Comparison of ENCODE assay signal across 17 mouse cellular contexts in genomic region chr8:82871986-82872385, GRCm38 (mm10).
"Had no signal": no experiment of that assay in that cellular context is flagged by ENCODE, and none has a peak within 500 bp of the region (broad histone marks: within the 10 kb centered on the region; RNA-seq: fewer than 3 reads in every experiment).

No protein-coding gene starts in this region.

- H3K36me3 ChIP-seq: lung, embryonic 15.5 days; midbrain, embryonic 13.5 days; midbrain, embryonic 15.5 days; neural tube, embryonic 12.5 days; stomach, embryonic 15.5 days had no signal

- H3K4me2 ChIP-seq: lung, embryonic 15.5 days; midbrain, embryonic 13.5 days; midbrain, embryonic 15.5 days; neural tube, embryonic 12.5 days; stomach, embryonic 15.5 days had no signal

- DNase-seq: liver, postnatal 0 days; lung, adult 2 months; lung, postnatal 14 days; lung, postnatal 36 days; right cerebral cortex, postnatal 14 days; thymus, adult 2 months; thymus, postnatal 25 days; thymus, postnatal 4 days had no signal

- H3K4me1 ChIP-seq: neural tube, embryonic 12.5 days had no signal

- H3K27ac ChIP-seq: lung, embryonic 15.5 days; macrophage; midbrain, embryonic 13.5 days; midbrain, embryonic 15.5 days; neural tube, embryonic 12.5 days; stomach, embryonic 15.5 days; stomach, postnatal 0 days had no signal

- H3K9me3 ChIP-seq: lung, embryonic 15.5 days; megakaryocyte, embryonic 14.5 days; midbrain, embryonic 13.5 days; midbrain, embryonic 15.5 days; neural tube, embryonic 12.5 days; stomach, embryonic 15.5 days had no signal

- H3K9ac ChIP-seq: liver, postnatal 0 days; lung, embryonic 15.5 days; midbrain, embryonic 13.5 days; midbrain, embryonic 15.5 days; neural tube, embryonic 12.5 days; stomach, embryonic 15.5 days had no signal

- H3K27me3 ChIP-seq: lung, embryonic 15.5 days; midbrain, embryonic 13.5 days; midbrain, embryonic 15.5 days; neural tube, embryonic 12.5 days; stomach, embryonic 15.5 days had no signal

- H3K4me3 ChIP-seq: lung, embryonic 15.5 days; megakaryocyte, embryonic 14.5 days; midbrain, embryonic 13.5 days; midbrain, embryonic 15.5 days; neural tube, embryonic 12.5 days; stomach, embryonic 15.5 days had no signal

- ATAC-seq: liver, postnatal 0 days; lung, postnatal 0 days; midbrain, embryonic 13.5 days had no signal
